Mouse (Mus musculus): ENCODE measurements around the gene Lamtor4. TPM values are rescaled to one million over a fixed set of nuclear protein-coding genes. Genes with fewer than 3 reads are reported as not detected.

Lamtor4 gene
- polyA plus RNA-seq, 1 experiment from 2014 or later, result 47.7 TPM

GRCm38 (mm10) chr5:138227367-138227766 is 27.9 kb upstream of the Lamtor4 start:
- H3K27me3 ChIP-seq (ENCODE audit: control insufficient read depth, insufficient read depth, low read length), result no peaks in the 10 kb centered on the region
- 78% methylated on average over 2 of the region's 2 CpGs for WGBS
- H3K4me1 ChIP-seq (ENCODE audit: control insufficient read depth, insufficient read depth, low read length), result no peaks in the 10 kb centered on the region
- no peak overlapping the region for H3K4me3 ChIP-seq (ENCODE audit: low read length)
- H3K9ac ChIP-seq (ENCODE audit: low read depth, low read length), result no peak overlapping the region
- no peak for ATAC-seq (ENCODE audit: low FRiP score, low TSS enrichment)
- H3K27ac ChIP-seq (ENCODE audit: low read depth, low read length), result no peak overlapping the region
- H3K36me3 ChIP-seq (ENCODE audit: control insufficient read depth, insufficient read depth, low read length), result no peaks in the 10 kb centered on the region
- no peaks in the 10 kb centered on the region for H3K9me3 ChIP-seq (ENCODE audit: control insufficient read depth, low read length)
- H3K4me2 ChIP-seq (replicated peaks; ENCODE audit: low read depth, low read length), result no peak overlapping the region

- no peak for ATAC-seq (ENCODE audit: low FRiP score, low TSS enrichment)
- H3K4me2 ChIP-seq (replicated peaks; ENCODE audit: low read depth, low read length), result no peak overlapping the region
- no peak overlapping the region for H3K4me3 ChIP-seq (ENCODE audit: low read length)
- no peak overlapping the region for H3K9ac ChIP-seq (ENCODE audit: low read depth, low read length)
- no peak overlapping the region for H3K27ac ChIP-seq (ENCODE audit: low read depth, low read length)
- H3K9me3 ChIP-seq (ENCODE audit: control insufficient read depth, low read length), result no peaks in the 10 kb centered on the region
- H3K4me1 ChIP-seq (ENCODE audit: control insufficient read depth, insufficient read depth, low read length), result no peaks in the 10 kb centered on the region
- no peaks in the 10 kb centered on the region for H3K27me3 ChIP-seq (ENCODE audit: control insufficient read depth, insufficient read depth, low read length)
- H3K36me3 ChIP-seq (ENCODE audit: control insufficient read depth, insufficient read depth, low read length), result no peaks in the 10 kb centered on the region
- 63% methylated on average over 3 of the region's 3 CpGs for WGBS
Measured at GRCm38 (mm10) chr5:138228026-138228425, 27.3 kb upstream of the Lamtor4 start.

- Histone ChIP-seq H3K9ac (ENCODE audit: low read depth, low read length) (no peak overlapping the region), H3K4me3 (ENCODE audit: low read length) (no peak overlapping the region), H3K36me3 (ENCODE audit: control insufficient read depth, insufficient read depth, low read length) (no peaks in the 10 kb centered on the region), H3K27ac (ENCODE audit: low read depth, low read length) (no peak overlapping the region), H3K4me2 (replicated peaks; ENCODE audit: low read depth, low read length) (no peak overlapping the region), H3K4me1 (ENCODE audit: control insufficient read depth, insufficient read depth, low read length) (no peaks in the 10 kb centered on the region), H3K9me3 (ENCODE audit: control insufficient read depth, low read length) (no peaks in the 10 kb centered on the region), H3K27me3 (ENCODE audit: control insufficient read depth, insufficient read depth, low read length) (no peaks in the 10 kb centered on the region)
- 91% methylated on average over 3 of the region's 3 CpGs for WGBS
- ATAC-seq (ENCODE audit: low FRiP score, low TSS enrichment), result no peak
Measured at GRCm38 (mm10) chr5:138229511-138229910, 25.8 kb upstream of the Lamtor4 start.

- Histone ChIP-seq H3K27me3 (ENCODE audit: control insufficient read depth, insufficient read depth, low read length) (no peaks in the 10 kb centered on the region), H3K4me2 (replicated peaks; ENCODE audit: low read depth, low read length) (no peak overlapping the region), H3K4me3 (ENCODE audit: low read length) (no peak overlapping the region), H3K27ac (ENCODE audit: low read depth, low read length) (peak overlapping the region; percentile 80; the same call in 1 of the 2 replicates), H3K9ac (ENCODE audit: low read depth, low read length) (no peak overlapping the region), H3K9me3 (ENCODE audit: control insufficient read depth, low read length) (no peaks in the 10 kb centered on the region), H3K4me1 (ENCODE audit: control insufficient read depth, insufficient read depth, low read length) (no peaks in the 10 kb centered on the region), H3K36me3 (ENCODE audit: control insufficient read depth, insufficient read depth, low read length) (no peaks in the 10 kb centered on the region)
- ATAC-seq (ENCODE audit: low FRiP score, low TSS enrichment), result no peak
- 78% methylated on average over 2 of the region's 2 CpGs for WGBS
Measured at GRCm38 (mm10) chr5:138233778-138234177, 21.5 kb upstream of the Lamtor4 start.

GRCm38 (mm10) chr5:138234224-138234623 is 21.1 kb upstream of the Lamtor4 start:
- Histone ChIP-seq H3K27ac (ENCODE audit: low read depth, low read length) (peak overlapping the region; percentile 80), H3K4me2 (replicated peaks; ENCODE audit: low read depth, low read length) (no peak overlapping the region), H3K27me3 (ENCODE audit: control insufficient read depth, insufficient read depth, low read length) (no peaks in the 10 kb centered on the region), H3K4me3 (ENCODE audit: low read length) (no peak overlapping the region), H3K4me1 (ENCODE audit: control insufficient read depth, insufficient read depth, low read length) (no peaks in the 10 kb centered on the region), H3K9ac (ENCODE audit: low read depth, low read length) (no peak overlapping the region), H3K9me3 (ENCODE audit: control insufficient read depth, low read length) (no peaks in the 10 kb centered on the region), H3K36me3 (ENCODE audit: control insufficient read depth, insufficient read depth, low read length) (no peaks in the 10 kb centered on the region)
- no peak for ATAC-seq (ENCODE audit: low FRiP score, low TSS enrichment)

- WGBS, result 42% methylated on average over 2 of the region's 2 CpGs
- Histone ChIP-seq H3K9me3 (ENCODE audit: control insufficient read depth, low read length) (no peaks in the 10 kb centered on the region), H3K9ac (ENCODE audit: low read depth, low read length) (no peak overlapping the region), H3K4me2 (replicated peaks; ENCODE audit: low read depth, low read length) (no peak overlapping the region), H3K27ac (ENCODE audit: low read depth, low read length) (no peak overlapping the region), H3K36me3 (ENCODE audit: control insufficient read depth, insufficient read depth, low read length) (no peaks in the 10 kb centered on the region), H3K4me3 (ENCODE audit: low read length) (no peak overlapping the region), H3K27me3 (ENCODE audit: control insufficient read depth, insufficient read depth, low read length) (no peaks in the 10 kb centered on the region), H3K4me1 (ENCODE audit: control insufficient read depth, insufficient read depth, low read length) (no peaks in the 10 kb centered on the region)
- ATAC-seq (ENCODE audit: low FRiP score, low TSS enrichment), result no peak
Measured at GRCm38 (mm10) chr5:138241511-138241910, 13.8 kb upstream of the Lamtor4 start.

GRCm38 (mm10) chr5:138251144-138251543 is 4.1 kb upstream of the Lamtor4 start:
- Histone ChIP-seq H3K9ac (ENCODE audit: low read depth, low read length) (no peak overlapping the region), H3K27me3 (ENCODE audit: control insufficient read depth, insufficient read depth, low read length) (no peaks in the 10 kb centered on the region), H3K9me3 (ENCODE audit: control insufficient read depth, low read length) (no peaks in the 10 kb centered on the region), H3K4me2 (replicated peaks; ENCODE audit: low read depth, low read length) (no peak overlapping the region), H3K4me1 (ENCODE audit: control insufficient read depth, insufficient read depth, low read length) (peaks cover 7% of the 10 kb centered on the region; the same call in 1 of the 2 replicates), H3K36me3 (ENCODE audit: control insufficient read depth, insufficient read depth, low read length) (no peaks in the 10 kb centered on the region), H3K4me3 (ENCODE audit: low read length) (no peak overlapping the region), H3K27ac (ENCODE audit: low read depth, low read length) (no peak overlapping the region)
- 87% methylated on average over 12 of the region's 12 CpGs for WGBS
- no peak for ATAC-seq (ENCODE audit: low FRiP score, low TSS enrichment)

GRCm38 (mm10) chr5:138253061-138253460 is 2.2 kb upstream of the Lamtor4 start:
- Histone ChIP-seq H3K9ac (ENCODE audit: low read depth, low read length) (no peak overlapping the region), H3K27ac (ENCODE audit: low read depth, low read length) (no peak overlapping the region), H3K4me1 (ENCODE audit: control insufficient read depth, insufficient read depth, low read length) (peaks cover 10% of the 10 kb centered on the region; the same call in 1 of the 2 replicates), H3K9me3 (ENCODE audit: control insufficient read depth, low read length) (no peaks in the 10 kb centered on the region), H3K36me3 (ENCODE audit: control insufficient read depth, insufficient read depth, low read length) (no peaks in the 10 kb centered on the region), H3K27me3 (ENCODE audit: control insufficient read depth, insufficient read depth, low read length) (no peaks in the 10 kb centered on the region), H3K4me2 (replicated peaks; ENCODE audit: low read depth, low read length) (no peak overlapping the region), H3K4me3 (ENCODE audit: low read length) (no peak overlapping the region)
- no peak for ATAC-seq (ENCODE audit: low FRiP score, low TSS enrichment)
- WGBS, result 93% methylated on average over 3 of the region's 3 CpGs

- H3K27ac ChIP-seq (ENCODE audit: low read depth, low read length), result peak overlapping the region; percentile 67; the same call in 1 of the 2 replicates
- peaks cover 26% of the 10 kb centered on the region for H3K36me3 ChIP-seq (ENCODE audit: control insufficient read depth, insufficient read depth, low read length)
- ATAC-seq (ENCODE audit: low FRiP score, low TSS enrichment), result no peak; the same call in 1 of the 2 replicates
- no peaks in the 10 kb centered on the region for H3K9me3 ChIP-seq (ENCODE audit: control insufficient read depth, low read length)
- peaks cover 10% of the 10 kb centered on the region; the same call in 1 of the 2 replicates for H3K4me1 ChIP-seq (ENCODE audit: control insufficient read depth, insufficient read depth, low read length)
- peak overlapping the region; percentile 73 for H3K4me3 ChIP-seq (ENCODE audit: low read length)
- no peaks in the 10 kb centered on the region for H3K27me3 ChIP-seq (ENCODE audit: control insufficient read depth, insufficient read depth, low read length)
- peak overlapping the region; percentile 68 for H3K9ac ChIP-seq (ENCODE audit: low read depth, low read length)
- WGBS, result 17% methylated on average over 7 of the region's 7 CpGs
- H3K4me2 ChIP-seq (replicated peaks; ENCODE audit: low read depth, low read length), result peak overlapping the region; percentile 55
Measured at GRCm38 (mm10) chr5:138256094-138256467, 799 bp downstream of the Lamtor4 start.
